Mouse (Mus musculus) hindbrain, embryonic 10.5 days (tissue): Measurements from ENCODE around the gene Traf7. TPM values are rescaled to one million over a fixed set of nuclear protein-coding genes. Genes with fewer than 3 reads are reported as not detected.

ENCODE experiments used
- DNase-seq: peaks from one replicate; pipeline ENCODE4 v3.0.0-alpha.2; 2017; ENCODE audit warnings: low spot score
- H3K27ac ChIP-seq: fragments of 300-500 bp; sonication (generic); 2 replicates; pipeline ENCODE4 v1.5.1; 2016; ENCODE audit warnings: mild to moderate bottlenecking, moderate library complexity
- H3K27me3 ChIP-seq: fragments of 300-500 bp; sonication (generic); 2 replicates; pipeline ENCODE4 v1.6.1; 2016; ENCODE audit warnings: mild to moderate bottlenecking; ENCODE audit not compliant: poor library complexity, insufficient read depth, severe bottlenecking
- H3K36me3 ChIP-seq: fragments of 300-500 bp; sonication (generic); 2 replicates; pipeline ENCODE4 v1.6.1; 2016; ENCODE audit warnings: mild to moderate bottlenecking, moderate library complexity
- H3K4me1 ChIP-seq: fragments of 300-500 bp; sonication (generic); replicated peaks from 2 replicates; pipeline ENCODE4 v1.6.1; 2016; ENCODE audit warnings: mild to moderate bottlenecking
- H3K4me3 ChIP-seq: fragments of 300-500 bp; sonication (generic); 2 replicates; pipeline ENCODE4 v1.5.1; 2016; ENCODE audit warnings: mild to moderate bottlenecking, moderate library complexity
- H3K9me3 ChIP-seq: fragments of 300-500 bp; sonication (generic); 2 replicates; pipeline ENCODE4 v1.6.1; 2016; ENCODE audit warnings: mild to moderate bottlenecking, moderate library complexity
- WGBS: fragments of 180-500 bp; shearing (Covaris S2); methylation state at CpG from one replicate; pipeline ENCODE4 v1.1.7; 2016; 5-methylcytosine and 5-hydroxymethylcytosine counted together
- polyA plus RNA-seq: library from polyadenylated mRNA; unstranded; fragments of >200 nt; fragmentation: Nextera tagmentation; extraction: Ambion mirVana; gene quantifications from 2 replicates; pipeline ENCODE4 v1.2.1, GENCODE M21; 2016

Gene Traf7
- polyA plus RNA-seq, 1 experiment from 2014 or later, result 93.6 TPM

GRCm38 (mm10) chr17:24514270-24515257, 13.2 kb downstream of the Traf7 start:
- DNase-seq, result no peak
- H3K27me3 ChIP-seq, result no peaks in the 10 kb centered on the region
- no peaks in the 10 kb centered on the region for H3K9me3 ChIP-seq
- H3K27ac ChIP-seq, result no peak overlapping the region
- 91% methylated on average over 24 of the region's 24 CpGs for WGBS
- H3K4me1 ChIP-seq, result no peaks in the 10 kb centered on the region
- H3K36me3 ChIP-seq, result peaks cover 100% of the 10 kb centered on the region
- H3K4me3 ChIP-seq, result no peak overlapping the region

- no peak overlapping the region for H3K4me3 ChIP-seq
- 63% methylated on average over 5 of the region's 5 CpGs for WGBS
- H3K4me1 ChIP-seq, result no peaks in the 10 kb centered on the region
- peak; percentile 57 for DNase-seq
- H3K9me3 ChIP-seq, result no peaks in the 10 kb centered on the region
- peaks cover 100% of the 10 kb centered on the region for H3K36me3 ChIP-seq
- H3K27ac ChIP-seq, result peak overlapping the region; percentile 16; the same call in 1 of the 2 replicates
- H3K27me3 ChIP-seq, result no peaks in the 10 kb centered on the region
Observed at GRCm38 (mm10) chr17:24513609-24514008, 14.1 kb downstream of the Traf7 start.

DNA sequence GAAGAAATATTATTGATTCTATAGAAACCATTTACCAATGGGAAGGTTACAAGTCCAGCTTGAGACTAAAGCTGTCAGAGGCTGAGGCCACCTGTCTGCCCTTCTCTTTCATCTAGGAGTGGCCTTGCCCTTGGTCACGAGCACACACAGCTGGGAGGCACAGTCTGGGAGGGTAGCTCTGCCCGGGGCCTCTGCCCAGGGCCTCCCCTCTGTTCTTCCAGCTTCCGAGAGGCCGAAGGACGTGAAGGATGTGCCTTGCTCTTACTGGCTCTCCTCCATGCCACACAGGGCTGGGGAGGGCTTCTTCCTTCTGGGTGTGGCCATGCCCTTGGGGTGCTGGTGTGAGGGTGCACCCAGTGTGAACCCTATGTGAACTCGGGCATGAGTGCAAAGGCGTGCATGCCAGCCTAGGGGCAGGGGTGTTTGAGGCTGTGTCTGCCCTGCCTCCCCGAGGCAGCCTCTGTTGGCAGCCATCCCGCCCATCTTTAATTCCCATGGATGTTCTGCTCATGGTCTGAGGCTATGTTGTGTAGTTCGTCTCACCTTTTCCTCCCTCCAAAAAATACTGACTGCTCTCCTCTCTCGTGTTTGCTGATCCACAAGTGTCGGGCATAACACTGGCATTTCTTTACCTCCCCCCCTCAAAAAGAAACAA, 19.8 kb downstream of the Traf7 start:
- Histone ChIP-seq H3K9me3 (no peaks in the 10 kb centered on the region), H3K36me3 (peaks cover 99% of the 10 kb centered on the region), H3K27ac (no peak overlapping the region), H3K27me3 (peaks cover 12% of the 10 kb centered on the region), H3K4me3 (no peak overlapping the region), H3K4me1 (peaks cover 14% of the 10 kb centered on the region)
- 82% methylated on average over 12 of the region's 12 CpGs for WGBS
- DNase-seq, result no peak

DNA sequence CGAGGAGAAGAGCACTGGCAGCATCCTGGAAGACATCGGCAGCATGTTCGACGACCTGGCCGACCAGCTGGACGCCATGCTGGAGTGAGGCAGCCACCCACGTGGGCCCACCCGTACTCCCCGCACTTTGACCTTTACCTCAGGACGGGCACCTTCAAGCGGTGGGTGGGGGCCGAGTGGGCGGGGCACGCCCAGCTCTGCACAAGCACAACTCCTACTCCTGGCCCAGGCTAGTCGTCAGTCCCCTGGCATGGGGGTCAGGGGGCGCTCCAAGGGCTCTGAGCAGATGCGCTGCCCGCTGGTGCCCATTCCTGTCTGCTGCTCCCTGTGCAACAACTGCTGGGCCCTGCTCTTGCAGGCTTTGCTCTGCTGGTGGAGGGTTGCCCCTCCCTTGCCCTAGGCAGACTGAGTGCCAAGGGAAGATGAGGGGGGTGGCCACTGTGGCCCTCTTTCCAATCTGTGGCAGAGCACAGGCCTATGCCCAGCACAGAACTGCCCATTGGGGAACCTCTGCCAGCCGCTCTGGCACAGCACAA, 20.5 kb downstream of the Traf7 start:
- H3K27ac ChIP-seq, result no peak overlapping the region; the same call in 1 of the 2 replicates
- H3K27me3 ChIP-seq, result peaks cover 12% of the 10 kb centered on the region
- H3K4me1 ChIP-seq, result peaks cover 14% of the 10 kb centered on the region
- DNase-seq, result no peak
- 52% methylated on average over 19 of the region's 19 CpGs for WGBS
- no peaks in the 10 kb centered on the region for H3K9me3 ChIP-seq
- H3K36me3 ChIP-seq, result peaks cover 99% of the 10 kb centered on the region
- H3K4me3 ChIP-seq, result peak overlapping the region; percentile 27; the same call in 1 of the 2 replicates

- peaks cover 99% of the 10 kb centered on the region for H3K36me3 ChIP-seq
- 27% methylated on average over 36 of the region's 36 CpGs for WGBS
Observed at GRCm38 (mm10) chr17:24506332-24507070, 21.2 kb downstream of the Traf7 start.

GRCm38 (mm10) chr17:24505286-24505955, 22.3 kb downstream of the Traf7 start:
- no peak for DNase-seq
- H3K27me3 ChIP-seq, result peaks cover 12% of the 10 kb centered on the region
- WGBS, result 88% methylated on average over 30 of the region's 30 CpGs
- peaks cover 14% of the 10 kb centered on the region for H3K4me1 ChIP-seq
- H3K36me3 ChIP-seq, result peaks cover 99% of the 10 kb centered on the region
- H3K9me3 ChIP-seq, result no peaks in the 10 kb centered on the region
- H3K4me3 ChIP-seq, result no peak overlapping the region
- no peak overlapping the region for H3K27ac ChIP-seq

More at GRCm38 (mm10) chr17:24506332-24507070, 21.2 kb downstream of the Traf7 start:
- Histone ChIP-seq H3K9me3 (no peaks in the 10 kb centered on the region), H3K27me3 (peaks cover 12% of the 10 kb centered on the region), H3K4me3 (peak overlapping the region; percentile 27; the same call in 1 of the 2 replicates), H3K27ac (peak overlapping the region; percentile 50), H3K4me1 (peaks cover 14% of the 10 kb centered on the region)
- no peak for DNase-seq

GRCm38 (mm10) chr17:24504085-24504484, 23.7 kb downstream of the Traf7 start:
- DNase-seq, result no peak
- Histone ChIP-seq H3K4me3 (no peak overlapping the region), H3K27me3 (peaks cover 12% of the 10 kb centered on the region), H3K27ac (no peak overlapping the region), H3K36me3 (peaks cover 98% of the 10 kb centered on the region), H3K4me1 (peaks cover 14% of the 10 kb centered on the region), H3K9me3 (no peaks in the 10 kb centered on the region)
- 93% methylated on average over 10 of the region's 10 CpGs for whole genome bisulfite sequencing

DNA sequence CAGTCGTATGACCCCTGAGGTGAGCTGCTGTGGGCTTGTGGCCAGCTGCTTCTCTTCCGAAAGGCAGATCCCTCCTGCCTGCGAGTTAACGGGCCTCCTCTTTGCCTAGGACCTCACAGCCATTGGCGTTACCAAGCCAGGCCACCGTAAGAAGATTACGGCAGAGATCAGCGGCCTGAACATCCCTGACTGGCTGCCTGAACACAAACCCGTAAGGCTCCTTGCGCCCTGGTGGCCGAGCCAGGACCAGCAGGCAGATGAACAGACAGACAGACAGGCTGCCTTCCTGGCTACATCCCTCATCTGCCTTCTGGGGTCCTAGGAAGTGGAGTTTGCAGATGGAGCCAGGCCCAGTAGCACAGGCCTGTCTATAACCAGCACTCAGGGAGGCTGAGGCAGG, 25.5 kb downstream of the Traf7 start:
- Histone ChIP-seq H3K9me3 (no peaks in the 10 kb centered on the region), H3K4me3 (0 out of 2 replicates have a peak overlapping the region, but pooled peaks have one; percentile 2), H3K27ac (no peak overlapping the region; the same call in 1 of the 2 replicates), H3K4me1 (peaks cover 12% of the 10 kb centered on the region), H3K27me3 (peaks cover 9% of the 10 kb centered on the region), H3K36me3 (peaks cover 98% of the 10 kb centered on the region)
- 49% methylated on average over 11 of the region's 11 CpGs for WGBS
- DNase-seq, result peak; percentile 27

GRCm38 (mm10) chr17:24496026-24496425, 31.7 kb downstream of the Traf7 start:
- no peak for DNase-seq
- WGBS, result 97% methylated on average over 1 of the region's 1 CpGs
- H3K36me3 ChIP-seq, result peaks cover 52% of the 10 kb centered on the region

DNA sequence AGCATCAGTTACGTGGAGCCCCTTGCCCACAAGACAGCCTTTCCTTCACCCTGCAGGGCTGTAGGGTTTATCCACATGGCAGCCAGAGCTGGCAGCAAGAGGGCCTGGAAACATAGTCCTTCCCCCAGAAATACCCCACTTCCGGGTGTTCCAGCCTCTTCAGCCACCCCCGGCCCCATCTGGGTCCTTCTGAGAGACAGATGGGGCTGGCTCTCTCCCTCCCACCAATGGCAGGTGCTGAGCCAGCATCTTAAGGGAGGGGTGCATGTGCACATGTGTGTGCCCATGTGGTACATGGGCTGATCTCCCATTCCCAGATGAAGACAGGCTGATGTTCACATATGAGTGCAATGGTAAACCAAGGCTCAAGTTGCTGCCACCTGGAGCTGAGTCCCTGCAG, 32.3 kb downstream of the Traf7 start:
- H3K4me3 ChIP-seq, result 0 out of 2 replicates have a peak overlapping the region, but pooled peaks have one; percentile 6
- no peak for DNase-seq
- peaks cover 46% of the 10 kb centered on the region for H3K36me3 ChIP-seq
- H3K27ac ChIP-seq, result no peak overlapping the region
- 86% methylated on average over 3 of the region's 3 CpGs for WGBS
- 0 out of 2 replicates have a peak, but pooled peaks cover under 1% of the 10 kb centered on the region for H3K27me3 ChIP-seq
- peaks cover 8% of the 10 kb centered on the region for H3K4me1 ChIP-seq
- H3K9me3 ChIP-seq, result no peaks in the 10 kb centered on the region

More at GRCm38 (mm10) chr17:24496026-24496425, 31.7 kb downstream of the Traf7 start:
- Histone ChIP-seq H3K4me1 (peaks cover 7% of the 10 kb centered on the region), H3K4me3 (no peak overlapping the region), H3K27me3 (no peaks in the 10 kb centered on the region), H3K9me3 (no peaks in the 10 kb centered on the region), H3K27ac (no peak overlapping the region)

DNA sequence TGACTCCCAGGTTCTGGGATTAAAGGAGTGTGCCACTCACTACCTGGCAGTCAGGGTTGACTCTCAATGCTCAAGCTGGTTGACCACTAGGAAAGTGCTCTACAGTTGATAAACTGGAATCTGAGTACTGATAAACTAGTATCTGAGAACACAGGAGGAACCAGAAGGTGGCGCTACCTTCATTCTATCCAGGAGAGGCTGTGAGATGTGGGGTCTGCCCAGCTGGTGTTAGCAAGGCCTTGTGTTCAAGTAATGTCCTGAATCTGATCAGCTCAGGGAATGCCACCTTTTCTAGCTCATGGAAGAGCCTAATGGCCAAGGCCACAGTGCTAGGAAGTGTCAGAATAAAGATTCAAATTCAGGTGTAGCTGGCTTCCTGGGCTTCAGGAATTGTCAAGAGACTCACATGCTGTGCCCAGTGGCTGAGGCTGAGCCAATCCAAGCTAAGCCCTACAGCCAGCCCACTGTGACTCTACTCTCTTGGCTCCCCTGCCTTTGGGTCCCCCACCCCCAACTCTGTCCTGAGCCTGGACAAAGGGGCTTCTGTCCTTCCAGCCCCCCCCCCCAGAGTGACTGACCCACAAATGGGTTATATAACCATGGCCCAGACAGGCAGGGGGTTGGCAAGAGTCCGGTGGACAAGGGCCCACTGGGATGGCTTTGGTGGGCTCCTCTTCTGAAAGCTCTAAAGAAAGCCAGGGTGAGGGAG, 33.0 kb downstream of the Traf7 start:
- 37% methylated on average over 2 of the region's 2 CpGs for WGBS
- Histone ChIP-seq H3K27me3 (peaks cover 7% of the 10 kb centered on the region; the same call in 1 of the 2 replicates), H3K9me3 (no peaks in the 10 kb centered on the region), H3K4me1 (peaks cover 14% of the 10 kb centered on the region), H3K36me3 (peaks cover 40% of the 10 kb centered on the region), H3K4me3 (no peak overlapping the region), H3K27ac (peak overlapping the region; percentile 12; the same call in 1 of the 2 replicates)
- peak; percentile 57 for DNase-seq
